Comparison of ENCODE assay signal across 12 mouse cellular contexts in genomic region chr2:163580069-163580945, GRCm38 (mm10). TPM values are rescaled to one million over a fixed set of nuclear protein-coding genes. Genes with fewer than 3 reads are reported as not detected.
A peak's percentile ranks its signal among the peaks of the same experiment; 100 is the strongest.
DNase-seq lines count a peak whose midpoint lies in the region; ATAC-seq and TF ChIP-seq lines count a peak whose summit lies in the region.
"Had no signal": no experiment of that assay in that cellular context is flagged by ENCODE, and none has a peak within 500 bp of the region (broad histone marks: within the 10 kb centered on the region; RNA-seq: fewer than 3 reads in every experiment).

No protein-coding gene starts in this region.

- WGBS in midbrain, embryonic 11.5 days = 88% methylated on average over 13 of the region's 13 CpGs
- WGBS in midbrain, embryonic 13.5 days = 84% methylated on average over 13 of the region's 13 CpGs
- 74% methylated on average over 13 of the region's 13 CpGs for WGBS in stomach, embryonic 15.5 days

- no peaks in the 10 kb centered on the region for H3K27me3 ChIP-seq in midbrain, embryonic 11.5 days (ENCODE audit: control insufficient read depth, insufficient read depth, low read length)
- H3K27me3 ChIP-seq in midbrain, embryonic 13.5 days = no peaks in the 10 kb centered on the region
- H3K27me3 ChIP-seq in stomach, embryonic 15.5 days (replicated peaks) = no peaks in the 10 kb centered on the region
- H3K27me3 ChIP-seq: liver, embryonic 13.5 days had no signal

- peak; percentile 44 for DNase-seq in adrenal gland, postnatal 10 days
- DNase-seq in adrenal gland, postnatal 14 days = no peak
- DNase-seq in midbrain, embryonic 11.5 days (ENCODE audit: low spot score, missing footprints) = peak; percentile 12
- peak; percentile 11 for DNase-seq in lung, postnatal 14 days
- no peak for DNase-seq in layer of hippocampus, adult 2 months (ENCODE audit: low spot score in 2 of 2)
- DNase-seq in left cerebral cortex, postnatal 25 days (ENCODE audit: low spot score in 2 of 2) = no peak
- DNase-seq: kidney, postnatal 10 days; liver, embryonic 13.5 days; midbrain, embryonic 14.5 days had no signal

- no peak for ATAC-seq in midbrain, embryonic 11.5 days (ENCODE audit: low FRiP score)
- ATAC-seq in midbrain, embryonic 13.5 days = no peak
- ATAC-seq in stomach, embryonic 15.5 days (ENCODE audit: insufficient read depth, low FRiP score, low read depth) = peak; percentile 74; the same call in 1 of the 2 replicates
- ATAC-seq: hindbrain, embryonic 16.5 days had no signal

- no peaks in the 10 kb centered on the region for H3K9me3 ChIP-seq in midbrain, embryonic 11.5 days (ENCODE audit: control insufficient read depth, low read length)
- H3K9me3 ChIP-seq in midbrain, embryonic 13.5 days = no peaks in the 10 kb centered on the region
- no peaks in the 10 kb centered on the region for H3K9me3 ChIP-seq in stomach, embryonic 15.5 days
- H3K9me3 ChIP-seq: liver, embryonic 13.5 days had no signal

- intact Hi-C loops in left cerebral cortex, postnatal 25 days (cut with DNase I) = no loop called here

- no peak overlapping the region for H3K4me3 ChIP-seq in midbrain, embryonic 11.5 days (ENCODE audit: low read depth, low read length)
- no peak overlapping the region for H3K4me3 ChIP-seq in midbrain, embryonic 13.5 days (replicated peaks)
- no peak overlapping the region for H3K4me3 ChIP-seq in stomach, embryonic 15.5 days (replicated peaks)
- H3K4me3 ChIP-seq in layer of hippocampus, adult 2 months = no peak overlapping the region
- H3K4me3 ChIP-seq: liver, embryonic 13.5 days had no signal

- H3K36me3 ChIP-seq in midbrain, embryonic 11.5 days (ENCODE audit: control insufficient read depth, insufficient read depth, low read length) = no peaks in the 10 kb centered on the region
- no peaks in the 10 kb centered on the region for H3K36me3 ChIP-seq in midbrain, embryonic 13.5 days
- no peaks in the 10 kb centered on the region for H3K36me3 ChIP-seq in stomach, embryonic 15.5 days
- H3K36me3 ChIP-seq: liver, embryonic 13.5 days had no signal

- no peak overlapping the region for H3K27ac ChIP-seq in midbrain, embryonic 11.5 days (ENCODE audit: low read depth, low read length)
- no peak overlapping the region for H3K27ac ChIP-seq in midbrain, embryonic 13.5 days
- no peak overlapping the region for H3K27ac ChIP-seq in stomach, embryonic 15.5 days
- no peak overlapping the region for H3K27ac ChIP-seq in layer of hippocampus, adult 2 months
- H3K27ac ChIP-seq: liver, embryonic 13.5 days had no signal

- H3K4me1 ChIP-seq in midbrain, embryonic 11.5 days (ENCODE audit: control insufficient read depth, insufficient read depth, low read length) = no peaks in the 10 kb centered on the region
- H3K4me1 ChIP-seq in midbrain, embryonic 13.5 days (replicated peaks) = no peaks in the 10 kb centered on the region
- H3K4me1 ChIP-seq in stomach, embryonic 15.5 days = no peaks in the 10 kb centered on the region

- TF ChIP-seq CTCF in layer of hippocampus, adult 2 months (conservative IDR thresholded peaks at IDR 0.05) = no peak

- no peak overlapping the region for H3K4me2 ChIP-seq in midbrain, embryonic 11.5 days
- H3K4me2 ChIP-seq in midbrain, embryonic 13.5 days (replicated peaks) = no peak overlapping the region
- H3K4me2 ChIP-seq in stomach, embryonic 15.5 days = no peak overlapping the region
- H3K4me2 ChIP-seq: liver, embryonic 13.5 days had no signal

- H3K9ac ChIP-seq in midbrain, embryonic 11.5 days (ENCODE audit: low read length) = no peak overlapping the region
- no peak overlapping the region for H3K9ac ChIP-seq in midbrain, embryonic 13.5 days (replicated peaks)
- H3K9ac ChIP-seq in stomach, embryonic 15.5 days = no peak overlapping the region
- H3K9ac ChIP-seq: liver, embryonic 13.5 days had no signal

RNA-seq across cellular contexts. Expression of gene Ttpal, which starts 21.8 kb away (rescaled TPM):
- 10 to 100 TPM; 24.8 to 26.4 TPM for total RNA-seq in adrenal gland, postnatal 10 days (2021)
- total RNA-seq in adrenal gland, postnatal 14 days (2021) = 29.9 and 33.4 TPM in 2 replicates
- polyA plus RNA-seq in midbrain, embryonic 11.5 days (2014; fragmentation: Nextera tagmentation; extraction: Ambion mirVana) = 39.9 and 44.5 TPM in 2 replicates
- polyA plus RNA-seq in midbrain, embryonic 13.5 days (2015; fragmentation: Nextera tagmentation; extraction: Ambion mirVana) = 50.2 and 50.7 TPM in 2 replicates
- 26.2 and 26.9 TPM in 2 replicates for polyA plus RNA-seq in stomach, embryonic 15.5 days (2015; fragmentation: Nextera tagmentation; extraction: Ambion mirVana)
- 10 to 100 TPM; 49.0 to 50.4 TPM for total RNA-seq in layer of hippocampus, adult 2 months (2021)
- 10 to 100 TPM; 69.4 to 71.3 TPM for total RNA-seq in left cerebral cortex, postnatal 25 days (2021)

Comparison
In these comparisons a context has a peak if more than half of its experiments do, and no peak if none do; other contexts are left out.
1. DNase-seq: peak in adrenal gland, postnatal 10 days (single experiment), midbrain, embryonic 11.5 days (single experiment) and lung, postnatal 14 days (single experiment); none in adrenal gland, postnatal 14 days (single experiment), layer of hippocampus, adult 2 months (0 of 2) and left cerebral cortex, postnatal 25 days (0 of 2).